Mouse (Mus musculus) liver, adult (tissue): ENCODE results near the gene Cnot11.

ENCODE experiments used
- GATA4 ChIP-seq: IDR thresholded peaks from 2 replicates; pipeline ENCODE4 v1.6.1; 2014; ENCODE audit warnings: mild to moderate bottlenecking, low read length; ENCODE audit not compliant: insufficient replicate concordance

The Cnot11 gene

GRCm38 (mm10) chr1:39527432-39527831, 7.4 kb upstream of the Cnot11 start:
- no peak for TF ChIP-seq GATA4

- no peak for TF ChIP-seq GATA4
These were observed 6.5 kb upstream of the Cnot11 start for GRCm38 (mm10) chr1:39528319-39528718.

GRCm38 (mm10) chr1:39530258-39530943, 4.4 kb upstream of the Cnot11 start:
- TF ChIP-seq GATA4, result no peak

GRCm38 (mm10) chr1:39531036-39531435, 3.8 kb upstream of the Cnot11 start:
- TF ChIP-seq GATA4, result no peak

- TF ChIP-seq GATA4, result no peak
These were observed 875 bp upstream of the Cnot11 start for GRCm38 (mm10) chr1:39533917-39534316.

GRCm38 (mm10) chr1:39535515-39536311, 921 bp downstream of the Cnot11 start:
- TF ChIP-seq GATA4, result peak; percentile 41; the same call in 1 of the 2 replicates

- no peak for TF ChIP-seq GATA4
These were observed 1.9 kb downstream of the Cnot11 start for GRCm38 (mm10) chr1:39536701-39537100.

GRCm38 (mm10) chr1:39537631-39538380, 3.0 kb downstream of the Cnot11 start:
- no peak for TF ChIP-seq GATA4

- no peak for TF ChIP-seq GATA4
These were observed 5.8 kb downstream of the Cnot11 start for GRCm38 (mm10) chr1:39540592-39540991.

- no peak for TF ChIP-seq GATA4
These were observed 10.8 kb downstream of the Cnot11 start for GRCm38 (mm10) chr1:39545589-39545988.

GRCm38 (mm10) chr1:39546160-39546866, 11.5 kb downstream of the Cnot11 start:
- TF ChIP-seq GATA4, result no peak

- TF ChIP-seq GATA4, result no peak
These were observed 12.4 kb downstream of the Cnot11 start for GRCm38 (mm10) chr1:39547238-39547637.

GRCm38 (mm10) chr1:39549831-39550230, 15.0 kb downstream of the Cnot11 start:
- TF ChIP-seq GATA4, result no peak

GRCm38 (mm10) chr1:39555556-39556415, 21.0 kb downstream of the Cnot11 start:
- no peak for TF ChIP-seq GATA4
